Mouse (Mus musculus) cerebellum, adult 18-20 months (tissue): ENCODE results near the gene Ap2a1.

Source experiments
- DNase-seq, 2 experiments: peaks; one replicate each; pipeline ENCODE4 v3.0.0; 2021

Ap2a1 gene

GRCm38 (mm10) chr7:44863982-44864494, 65.3 kb downstream of the Ap2a1 start:
- no peak for DNase-seq

- no peak for DNase-seq
These were observed 66.1 kb downstream of the Ap2a1 start for GRCm38 (mm10) chr7:44863210-44863609.

GRCm38 (mm10) chr7:44862434-44862833, 66.9 kb downstream of the Ap2a1 start:
- DNase-seq = no peak

DNA sequence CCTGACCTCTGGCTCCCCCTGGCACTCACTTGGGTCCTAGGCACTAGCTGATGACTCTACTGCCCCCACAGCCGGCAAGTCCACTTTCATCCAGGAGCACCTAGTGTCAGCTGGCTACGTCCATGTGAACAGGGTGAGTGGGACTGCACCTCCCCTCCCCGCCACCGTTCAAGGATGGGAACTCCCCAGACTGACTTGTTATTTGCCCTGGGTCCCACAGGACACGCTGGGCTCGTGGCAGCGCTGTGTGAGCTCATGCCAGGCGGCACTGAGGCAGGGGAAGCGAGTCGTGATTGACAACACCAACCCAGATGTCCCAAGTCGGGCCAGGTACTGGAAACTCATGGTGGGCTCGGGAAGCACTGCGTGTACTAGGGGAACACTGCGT, 67.9 kb downstream of the Ap2a1 start:
- DNase-seq = no peak

DNA sequence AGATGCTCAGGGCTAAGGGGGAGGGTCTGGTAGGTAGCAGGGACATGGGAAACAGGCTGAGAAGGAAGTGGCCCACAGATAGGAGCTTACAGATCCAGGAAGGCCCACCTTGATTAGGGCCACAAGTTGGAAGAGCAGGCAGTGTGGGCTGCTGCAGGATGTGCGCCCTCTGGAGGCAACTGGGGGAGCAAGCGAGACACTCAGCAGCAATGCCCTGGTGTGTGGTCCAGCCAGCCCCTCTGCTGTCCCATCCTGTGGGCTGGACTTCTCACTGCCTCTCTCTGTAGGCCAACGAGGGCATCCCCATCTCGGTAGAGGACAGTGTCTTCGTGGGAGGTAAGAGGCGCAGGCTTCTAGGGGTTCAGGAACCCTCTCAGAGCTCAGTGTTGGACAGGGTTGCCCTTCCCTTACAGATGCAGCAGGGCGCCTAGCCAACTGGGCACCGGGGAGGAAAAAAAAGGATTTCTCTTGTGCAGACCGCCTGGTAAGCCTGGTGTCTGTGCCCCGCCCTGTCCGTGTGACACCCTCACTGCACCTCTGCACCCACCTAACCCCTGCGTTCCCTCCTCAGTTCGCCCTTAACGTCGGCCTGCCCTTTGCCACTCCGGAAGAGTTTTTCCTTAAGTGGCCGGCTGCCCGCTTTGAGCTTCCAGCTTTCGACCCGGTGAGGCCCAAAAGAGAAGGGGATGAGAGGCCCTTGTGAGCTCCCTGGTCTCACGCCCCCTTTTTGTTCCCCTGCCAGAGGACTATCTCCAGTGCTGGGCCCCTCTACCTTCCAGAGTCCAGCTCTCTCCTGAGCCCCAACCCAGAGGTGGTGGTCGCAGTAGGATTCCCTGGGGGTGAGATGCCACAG, 68.5 kb downstream of the Ap2a1 start:
- peak; percentile 70 to 80 for DNase-seq

DNA sequence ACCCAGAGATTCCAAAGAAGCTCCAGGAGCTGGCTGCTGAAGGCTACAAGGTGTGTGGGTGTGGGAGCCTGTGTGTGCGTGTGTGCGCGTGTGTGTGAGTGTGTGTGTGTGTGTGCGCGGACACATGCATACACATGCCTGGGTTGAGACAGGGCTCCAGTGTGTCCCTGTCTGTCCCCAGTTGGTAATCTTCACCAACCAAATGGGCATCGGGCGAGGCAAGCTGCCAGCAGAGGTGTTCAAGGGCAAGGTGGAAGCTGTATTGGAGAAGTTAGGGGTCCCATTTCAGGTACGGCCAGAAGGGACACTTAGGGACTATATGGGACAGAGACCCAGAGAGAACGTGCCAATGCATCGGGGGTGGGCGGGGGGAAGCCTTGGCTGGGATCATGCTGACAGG, 69.4 kb downstream of the Ap2a1 start:
- DNase-seq = no peak

GRCm38 (mm10) chr7:44857905-44858304, 71.4 kb downstream of the Ap2a1 start:
- DNase-seq = no peak

DNA sequence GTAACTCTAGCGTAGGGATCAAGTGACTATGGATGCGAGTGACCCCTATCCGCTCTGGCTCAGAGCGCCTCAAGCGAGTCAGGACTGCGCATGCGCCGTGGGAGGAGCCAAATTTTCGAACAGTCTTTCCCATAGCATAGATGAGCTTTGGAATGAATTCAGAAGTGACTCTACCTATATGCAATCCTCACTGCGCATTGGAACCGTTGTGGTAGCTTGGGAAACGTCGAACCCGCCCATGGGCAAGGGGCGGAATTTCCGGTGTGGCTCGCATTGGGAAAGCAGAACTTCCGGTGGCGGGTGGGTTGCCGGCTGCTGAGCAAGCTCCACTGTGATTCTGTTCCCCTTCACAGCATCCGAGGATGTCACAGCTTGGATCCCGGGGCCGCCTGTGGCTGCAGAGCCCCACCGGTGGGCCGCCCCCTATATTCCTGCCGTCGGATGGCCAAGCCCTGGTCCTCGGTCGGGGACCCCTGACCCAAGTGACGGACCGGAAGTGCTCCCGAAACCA, 72.2 kb downstream of the Ap2a1 start, which contains the start of gene Pnkp:
Gene Pnkp, plus strand, starts transcription at position 98 of the 511 bp plus-strand sequence.
- DNase-seq = peak; percentile 81 to 86

DNA sequence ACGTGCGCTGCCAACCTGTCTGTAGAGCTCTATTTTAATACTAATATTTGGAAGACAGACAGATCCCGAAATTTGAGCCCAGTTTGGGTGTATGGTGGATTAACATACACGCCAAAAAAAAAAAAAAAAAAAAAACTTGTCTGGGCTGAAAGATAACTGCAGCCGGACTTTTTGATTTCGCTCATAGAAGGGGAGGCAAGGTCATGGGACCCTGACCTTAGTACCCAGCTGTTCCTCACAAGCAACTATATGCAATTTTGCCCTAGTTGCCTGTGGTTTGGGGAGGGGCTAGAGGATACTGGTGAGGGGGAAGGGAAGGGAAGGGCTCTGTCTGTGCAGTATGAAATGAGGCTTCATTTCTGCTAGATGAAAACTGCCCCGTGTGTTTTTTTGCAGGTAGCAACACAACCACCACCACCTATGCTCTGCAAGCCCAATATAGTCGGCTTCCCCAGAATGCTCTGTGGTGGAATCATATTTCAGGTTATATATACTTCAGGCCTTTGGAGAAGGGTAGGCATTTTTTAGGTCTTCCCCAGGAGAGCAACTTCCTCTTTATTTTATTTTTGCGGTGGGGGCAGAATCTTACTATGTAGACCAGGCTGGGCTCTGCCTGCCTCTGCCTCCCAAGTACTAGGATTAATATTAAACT, 72.9 kb downstream of the Ap2a1 start:
- DNase-seq = no peak

GRCm38 (mm10) chr7:44855036-44855435, 74.3 kb downstream of the Ap2a1 start:
- DNase-seq = no peak

GRCm38 (mm10) chr7:44854356-44855031, 74.8 kb downstream of the Ap2a1 start:
- DNase-seq = peak; percentile 83 to 85

DNA sequence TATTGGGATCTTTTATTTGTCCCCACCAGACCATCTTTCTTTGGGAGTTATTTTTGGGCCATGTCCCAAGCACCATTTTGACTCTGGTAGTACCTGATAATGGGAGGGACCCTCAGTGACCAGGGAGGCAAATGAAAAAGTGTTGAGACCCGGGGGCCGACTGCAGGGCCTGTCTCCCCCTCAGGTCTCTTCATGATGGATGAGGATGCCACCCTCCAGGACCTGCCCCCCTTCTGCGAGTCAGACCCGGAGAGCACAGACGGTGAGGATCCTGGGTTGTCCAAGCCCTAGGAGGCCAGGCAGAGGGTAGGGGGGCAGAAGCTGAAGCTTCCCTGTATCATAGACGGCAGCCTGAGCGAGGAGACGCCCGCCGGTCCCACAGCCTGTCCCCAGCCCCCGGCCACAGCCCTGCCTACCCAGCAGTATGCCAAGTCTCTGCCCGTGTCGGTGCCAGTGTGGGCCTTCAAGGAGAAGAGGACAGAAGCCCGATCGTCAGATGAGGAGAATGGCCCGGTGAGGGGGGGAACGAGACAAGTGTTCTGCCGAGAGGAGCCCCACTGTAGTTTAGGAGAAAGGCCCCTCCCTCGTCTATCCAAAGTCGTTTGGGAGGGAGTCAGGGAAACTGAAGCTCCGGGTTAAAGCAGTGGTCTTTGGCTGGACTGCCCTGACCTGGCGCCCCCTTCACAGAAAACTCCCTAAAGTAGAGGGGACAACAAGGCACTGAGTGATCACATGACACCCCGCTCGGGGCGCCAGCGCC, 75.5 kb downstream of the Ap2a1 start:
- peak; percentile 36 to 42 for DNase-seq

DNA sequence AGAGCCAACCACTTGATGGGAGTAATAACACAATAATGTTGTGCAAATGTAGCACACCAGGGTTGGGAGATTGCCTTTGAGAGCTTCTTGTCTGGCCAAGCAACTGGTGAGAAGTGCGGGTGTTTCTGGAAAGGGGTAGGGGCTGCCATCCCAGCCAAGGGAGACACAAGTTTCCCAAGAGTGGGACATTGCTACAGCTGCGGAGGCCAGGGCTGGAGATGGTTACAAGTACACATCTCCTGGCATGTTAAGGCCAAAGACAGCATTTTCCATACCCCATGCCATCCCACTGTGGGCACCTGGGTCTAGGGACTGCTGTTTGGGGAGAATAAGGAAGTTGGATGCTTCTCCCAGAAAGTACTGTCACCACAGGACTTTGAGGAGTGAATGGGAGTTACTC, 76.2 kb downstream of the Ap2a1 start:
- DNase-seq = no peak

- DNase-seq = peak in 1 of 2 experiments; percentile 40
These were observed 76.9 kb downstream of the Ap2a1 start for GRCm38 (mm10) chr7:44852259-44853027.

GRCm38 (mm10) chr7:44851625-44852234, 77.6 kb downstream of the Ap2a1 start:
- DNase-seq = no peak

GRCm38 (mm10) chr7:44850789-44851624, 78.3 kb downstream of the Ap2a1 start:
- no peak for DNase-seq
